Mouse (Mus musculus): ENCODE data around the gene Ing2. TPM values are rescaled to one million over a fixed set of nuclear protein-coding genes. Genes with fewer than 3 reads are reported as not detected.

The Ing2 gene
- polyA plus RNA-seq, 1 experiment from 2014 or later, result 10.8 TPM

GRCm38 (mm10) chr8:47637152-47637551, 38.2 kb downstream of the Ing2 start:
- H3K27me3 ChIP-seq, result no peaks in the 10 kb centered on the region
- no peak overlapping the region for H3K4me3 ChIP-seq (replicated peaks)
- WGBS, result 60% methylated on average over 4 of the region's 4 CpGs
- ATAC-seq (replicated peaks; ENCODE audit: low FRiP score), result no peak
- no peak overlapping the region for H3K27ac ChIP-seq
- H3K4me2 ChIP-seq, result no peak overlapping the region
- no peak overlapping the region for H3K9ac ChIP-seq
- no peaks in the 10 kb centered on the region for H3K4me1 ChIP-seq
- H3K36me3 ChIP-seq, result no peaks in the 10 kb centered on the region
- no peaks in the 10 kb centered on the region for H3K9me3 ChIP-seq (replicated peaks)

GRCm38 (mm10) chr8:47636032-47636431, 39.3 kb downstream of the Ing2 start:
- WGBS, result 77% methylated on average over 3 of the region's 3 CpGs
- no peak overlapping the region for H3K4me3 ChIP-seq (replicated peaks)

GRCm38 (mm10) chr8:47634791-47635341, 40.5 kb downstream of the Ing2 start:
- Histone ChIP-seq H3K4me2 (no peak overlapping the region), H3K9me3 (replicated peaks) (no peaks in the 10 kb centered on the region), H3K36me3 (no peaks in the 10 kb centered on the region), H3K27me3 (no peaks in the 10 kb centered on the region), H3K4me3 (replicated peaks) (no peak overlapping the region), H3K27ac (no peak overlapping the region), H3K4me1 (no peaks in the 10 kb centered on the region), H3K9ac (no peak overlapping the region)
- ATAC-seq (replicated peaks; ENCODE audit: low FRiP score), result no peak
- 60% methylated on average over 10 of the region's 10 CpGs for WGBS

More at GRCm38 (mm10) chr8:47636032-47636431, 39.3 kb downstream of the Ing2 start:
- H3K9ac ChIP-seq, result no peak overlapping the region
- no peaks in the 10 kb centered on the region for H3K4me1 ChIP-seq
- no peak overlapping the region for H3K4me2 ChIP-seq
- H3K9me3 ChIP-seq (replicated peaks), result no peaks in the 10 kb centered on the region
- H3K27ac ChIP-seq, result no peak overlapping the region
- H3K27me3 ChIP-seq, result no peaks in the 10 kb centered on the region
- H3K36me3 ChIP-seq, result no peaks in the 10 kb centered on the region
- no peak for ATAC-seq (replicated peaks; ENCODE audit: low FRiP score)

- Histone ChIP-seq H3K9me3 (replicated peaks) (no peaks in the 10 kb centered on the region), H3K4me1 (no peaks in the 10 kb centered on the region), H3K27me3 (no peaks in the 10 kb centered on the region), H3K9ac (no peak overlapping the region), H3K36me3 (no peaks in the 10 kb centered on the region), H3K27ac (no peak overlapping the region), H3K4me2 (no peak overlapping the region), H3K4me3 (replicated peaks) (no peak overlapping the region)
- ATAC-seq (replicated peaks; ENCODE audit: low FRiP score), result no peak
- 95% methylated on average over 1 of the region's 1 CpGs for whole genome bisulfite sequencing
These were observed 54.2 kb downstream of the Ing2 start for GRCm38 (mm10) chr8:47621144-47621543.

Other genes starting within 250 kb of the Ing2 start
- 12.3 and 13.8 TPM in 2 replicates for gene Stox2, start 229.2 kb downstream of the Ing2 start, polyA plus RNA-seq (2015; fragmentation: Nextera tagmentation; extraction: Ambion mirVana)
- 32.5 and 34.5 TPM in 2 replicates for gene Trappc11, start 142.1 kb downstream of the Ing2 start, polyA plus RNA-seq (2015; fragmentation: Nextera tagmentation; extraction: Ambion mirVana)
- gene Rwdd4a, start 141.9 kb downstream of the Ing2 start, polyA plus RNA-seq (2015; fragmentation: Nextera tagmentation; extraction: Ambion mirVana), result 38.5 and 38.7 TPM in 2 replicates
- 24.5 and 27.9 TPM in 2 replicates for gene Cdkn2aip, start 38.4 kb upstream of the Ing2 start, polyA plus RNA-seq (2015; fragmentation: Nextera tagmentation; extraction: Ambion mirVana)
- not detected in 2 replicates for gene Cldn24, start 146.6 kb upstream of the Ing2 start, polyA plus RNA-seq (2015; fragmentation: Nextera tagmentation; extraction: Ambion mirVana)
- not detected in 2 replicates for gene Cldn22, start 148.9 kb upstream of the Ing2 start, polyA plus RNA-seq (2015; fragmentation: Nextera tagmentation; extraction: Ambion mirVana)